Mouse (Mus musculus): ENCODE measurements around the gene Chrm1.
"Not testable (repeated sequence)": the region's sequence is repeated elsewhere in the genome, so short reads cannot be mapped to it uniquely, and the experiment has no call there.

Chrm1 gene

GRCm38 (mm10) chr19:8718357-8718756, 54.8 kb downstream of the Chrm1 start:
- DNase-seq = peak; percentile 45 to 48

- DNase-seq = not testable (repeated sequence)
Measured at GRCm38 (mm10) chr19:8719037-8719436, 55.4 kb downstream of the Chrm1 start.

- no peak for DNase-seq
Measured at GRCm38 (mm10) chr19:8721378-8721777, 57.8 kb downstream of the Chrm1 start.

- no peak for DNase-seq
Measured at GRCm38 (mm10) chr19:8722021-8722420, 58.4 kb downstream of the Chrm1 start.

- DNase-seq = no peak
Measured at GRCm38 (mm10) chr19:8722559-8722906, 58.9 kb downstream of the Chrm1 start.

- peak; percentile 98 for DNase-seq
Measured at GRCm38 (mm10) chr19:8722907-8723573, 59.5 kb downstream of the Chrm1 start, which contains the start of gene Slc3a2. Slc3a2 (minus strand) TSS chr19:8723369.

GRCm38 (mm10) chr19:8723574-8724346, 60.2 kb downstream of the Chrm1 start:
- no peak for DNase-seq

- no peak for DNase-seq
Measured at GRCm38 (mm10) chr19:8724392-8724791, 60.8 kb downstream of the Chrm1 start.

GRCm38 (mm10) chr19:8725081-8725613, 61.6 kb downstream of the Chrm1 start:
- no peak for DNase-seq

GRCm38 (mm10) chr19:8726609-8727390, 63.2 kb downstream of the Chrm1 start:
- DNase-seq = no peak

GRCm38 (mm10) chr19:8727495-8728114, 64.0 kb downstream of the Chrm1 start:
- DNase-seq = no peak

- DNase-seq = not testable (repeated sequence)
Measured at GRCm38 (mm10) chr19:8728335-8729099, 64.9 kb downstream of the Chrm1 start.
